Mouse (Mus musculus) adrenal gland, postnatal 14 days (tissue): ENCODE results near the gene Mapk1ip1. TPM values are rescaled to one million over a fixed set of nuclear protein-coding genes. Genes with fewer than 3 reads are reported as not detected.

ENCODE experiments used
- DNase-seq: peaks from one replicate; pipeline ENCODE4 v3.0.0; 2021; ENCODE audit warnings: mixed read lengths
- long read RNA-seq, 2 experiments: library from polyadenylated mRNA; stranded (forward); transcript quantifications; one replicate each; pipeline ENCODE4 v2.0.0; 2021
- total RNA-seq: library from RNA; stranded (reverse); gene quantifications from 2 replicates; pipeline ENCODE4 v1.2.3, GENCODE M21; 2021

Gene Mapk1ip1
- 25.2 and 32.4 TPM in 2 replicates for total RNA-seq
- long read RNA-seq, experiment 1, transcript Mapk1ip1-201 (2 exons, 1,502 nt): major isoform, 16 of 27 reads
- long read RNA-seq, experiment 1, partial matches to known transcripts: 0 of 27 reads
- long read RNA-seq, experiment 1, other reads (novel, unspliced or antisense): 7 of 27 reads
- long read RNA-seq, experiment 2, transcript Mapk1ip1-201 (2 exons, 1,502 nt): major isoform, 16 of 28 reads
- long read RNA-seq, experiment 2, partial matches to known transcripts: 0 of 28 reads
- long read RNA-seq, experiment 2, other reads (novel, unspliced or antisense): 11 of 28 reads

DNA sequence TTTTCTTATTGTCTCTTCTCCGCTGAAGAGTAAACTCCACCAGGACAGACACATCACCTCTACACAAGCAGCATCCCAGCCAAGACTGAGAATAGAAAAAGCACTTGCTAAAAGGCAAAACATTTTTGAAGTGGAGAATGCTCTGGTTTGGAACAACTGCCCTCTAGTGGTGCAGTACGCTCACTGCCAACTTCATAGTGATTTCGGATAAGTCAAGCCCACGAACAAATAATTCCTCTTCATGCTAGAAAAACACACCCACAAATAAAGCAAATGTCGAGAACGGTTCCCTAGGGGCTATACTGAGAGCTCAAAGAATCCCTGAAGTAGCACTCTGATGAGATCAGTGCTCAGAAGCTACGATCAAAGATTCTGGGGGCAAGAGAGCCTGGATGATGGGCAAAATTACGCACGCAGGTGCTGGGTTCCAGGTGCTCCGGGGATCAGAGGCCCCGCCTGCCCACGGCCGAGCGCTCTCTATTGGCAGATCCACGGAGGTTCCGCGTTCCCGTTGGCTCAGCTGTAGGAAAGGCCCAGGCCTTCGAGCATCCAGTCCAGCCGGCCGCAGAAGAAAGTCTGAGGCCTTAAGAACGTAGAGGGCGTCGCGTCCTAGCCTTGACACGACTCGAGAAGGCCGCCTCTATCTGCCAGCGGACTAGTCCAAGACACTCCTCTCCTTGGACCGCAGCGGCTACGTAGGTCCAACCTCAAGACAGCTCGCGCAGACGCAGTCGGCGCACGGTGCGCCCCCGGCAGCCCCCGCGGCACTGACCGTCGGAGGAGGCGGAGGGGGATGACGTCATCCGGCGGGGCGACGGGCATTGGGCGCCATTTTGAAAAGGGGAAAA is at the start of gene Mapk1ip1, which contains the start of gene Ppp2r2d:
TSS of gene Mapk1ip1 (minus strand) at position 730 of the 848 bp plus-strand sequence.
TSS of gene Ppp2r2d (plus strand) at position 536 of the 848 bp plus-strand sequence.
- peak; percentile 99 for DNase-seq

DNA sequence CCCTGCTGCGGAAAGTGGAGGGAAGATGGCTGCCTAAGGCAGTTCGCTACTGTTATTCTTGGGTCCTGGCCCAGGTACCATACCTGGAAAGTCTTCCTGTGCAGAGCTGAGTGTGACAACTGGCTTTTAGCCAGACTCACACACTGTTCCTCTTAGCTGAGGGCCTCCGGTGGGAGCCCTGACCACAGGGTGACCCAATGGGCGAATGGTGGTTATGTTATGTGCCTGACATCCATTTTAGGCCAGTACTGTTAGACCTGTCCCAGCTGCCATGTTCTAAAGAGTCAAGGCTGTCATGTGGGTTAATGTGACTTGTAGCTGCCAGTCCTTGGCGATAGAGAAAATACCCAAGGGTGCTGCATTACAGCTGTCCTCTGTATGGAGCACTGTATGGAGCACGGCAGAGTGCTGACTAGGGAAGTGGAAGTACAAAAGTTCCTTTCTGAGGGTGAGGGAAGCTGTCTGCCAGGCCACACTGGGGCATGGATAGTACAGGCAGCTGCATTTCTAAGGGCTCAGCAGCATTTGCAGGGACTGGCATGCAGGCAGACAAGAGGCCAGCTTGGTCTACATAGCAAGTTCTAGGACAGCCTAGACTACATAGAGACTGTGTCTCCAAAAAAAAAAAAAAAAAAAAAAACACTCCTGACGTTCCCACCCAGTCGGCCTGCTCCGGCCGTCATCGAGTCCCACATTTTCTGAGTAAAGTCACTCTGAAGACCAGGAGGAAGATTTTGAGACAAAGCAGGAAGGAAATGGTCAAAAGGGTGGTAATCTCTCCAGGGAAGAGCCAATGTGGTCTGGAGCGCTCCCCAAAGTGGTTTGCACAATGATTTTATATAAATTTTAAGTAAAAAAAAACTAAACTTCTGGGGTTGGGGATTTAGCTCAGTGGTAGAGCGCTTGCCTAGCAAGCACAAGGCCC is 39.6 kb upstream of the Mapk1ip1 start:
- no peak for DNase-seq

DNA sequence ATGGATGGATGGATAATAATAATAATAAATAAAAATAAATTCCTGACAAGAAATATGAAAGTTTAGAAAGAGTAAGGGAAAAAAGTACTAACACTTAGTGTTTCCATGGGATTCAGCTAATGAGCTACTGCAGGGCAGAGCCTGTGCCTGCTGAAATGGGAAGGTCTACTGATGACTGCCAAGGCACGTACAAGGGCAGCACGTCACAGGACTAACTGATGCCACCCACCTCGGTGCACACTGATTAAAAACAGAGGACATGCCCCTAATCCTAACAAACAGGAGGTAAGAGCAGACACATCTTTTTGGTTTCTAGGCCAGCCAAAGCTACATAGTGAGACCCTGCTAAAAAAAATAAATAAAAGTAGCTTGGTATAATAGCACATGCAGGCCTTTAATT is 37.7 kb upstream of the Mapk1ip1 start:
- DNase-seq: no peak

DNA sequence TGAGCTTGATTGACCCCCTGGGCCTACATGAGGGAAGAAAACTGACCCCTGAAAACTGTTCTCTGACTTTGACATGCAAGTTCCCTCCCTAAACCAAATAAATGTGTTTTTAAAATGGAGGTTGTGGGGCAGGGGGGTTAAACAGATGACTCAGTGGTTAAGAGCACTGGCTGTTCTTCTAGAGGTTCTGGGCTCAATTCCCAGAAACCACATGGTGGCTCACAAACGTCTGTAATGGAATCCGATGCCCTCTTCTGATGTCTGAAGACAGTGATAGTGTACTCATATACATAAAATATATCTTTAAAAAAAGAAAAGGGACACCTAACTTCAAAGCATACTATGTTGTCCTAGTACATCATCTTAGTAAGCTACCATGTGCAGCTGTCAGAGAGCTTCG is 29.0 kb upstream of the Mapk1ip1 start:
- no peak for DNase-seq

DNA sequence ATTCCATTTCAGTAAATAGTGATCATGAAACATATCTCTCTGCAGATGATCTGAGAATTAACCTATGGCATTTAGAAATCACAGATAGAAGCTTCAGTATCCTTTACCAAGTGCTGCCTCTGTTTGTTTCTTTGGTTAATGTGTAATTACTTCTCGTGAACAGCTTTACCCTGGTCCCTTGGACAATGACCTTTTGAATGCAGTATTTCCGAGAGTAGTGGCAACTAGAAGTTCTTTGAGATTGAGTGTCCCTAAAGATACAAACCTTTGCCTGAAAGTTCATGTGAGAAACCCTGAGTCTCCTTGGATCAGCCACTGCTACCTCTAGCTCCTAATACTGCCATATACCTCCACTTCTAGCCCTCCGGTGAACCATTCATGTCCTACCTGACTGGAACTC is 26.9 kb upstream of the Mapk1ip1 start:
- no peak for DNase-seq

DNA sequence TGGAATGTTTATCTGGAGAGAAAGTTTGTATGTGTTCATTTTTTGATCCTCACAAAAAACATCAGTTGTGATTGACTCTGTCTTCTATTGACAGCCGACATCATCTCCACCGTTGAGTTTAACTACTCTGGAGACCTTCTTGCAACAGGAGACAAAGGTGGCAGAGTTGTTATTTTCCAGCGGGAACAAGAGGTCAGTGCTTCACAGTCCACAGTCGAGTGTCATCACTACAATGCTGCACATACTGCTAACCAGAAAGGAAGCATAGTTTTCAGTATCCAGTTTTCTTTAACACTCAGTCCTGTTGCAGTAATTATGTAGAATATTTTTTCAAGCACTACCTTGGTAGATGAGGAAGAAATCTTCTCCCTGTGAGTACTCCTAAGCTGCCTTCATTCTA is 22.2 kb upstream of the Mapk1ip1 start:
- DNase-seq: no peak

DNA sequence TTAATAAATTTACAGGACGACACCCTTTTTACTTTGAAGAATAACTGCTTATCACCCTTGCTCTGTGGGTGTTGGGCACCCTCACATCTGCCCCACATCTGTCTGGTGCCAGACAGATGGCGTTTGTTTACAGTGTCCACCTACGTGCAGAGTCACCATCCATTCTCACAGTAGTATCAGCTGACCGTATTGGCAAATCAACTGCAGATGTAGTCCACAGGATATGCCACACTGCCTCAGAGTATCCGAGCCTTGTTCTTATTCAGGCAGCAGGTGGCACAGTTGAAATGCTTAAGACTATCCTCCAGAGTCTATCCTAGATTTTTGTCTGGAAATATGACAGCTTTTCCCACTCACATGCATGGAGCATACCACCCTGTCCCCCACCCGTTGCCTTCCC is 21.2 kb upstream of the Mapk1ip1 start:
- DNase-seq: no peak

DNA sequence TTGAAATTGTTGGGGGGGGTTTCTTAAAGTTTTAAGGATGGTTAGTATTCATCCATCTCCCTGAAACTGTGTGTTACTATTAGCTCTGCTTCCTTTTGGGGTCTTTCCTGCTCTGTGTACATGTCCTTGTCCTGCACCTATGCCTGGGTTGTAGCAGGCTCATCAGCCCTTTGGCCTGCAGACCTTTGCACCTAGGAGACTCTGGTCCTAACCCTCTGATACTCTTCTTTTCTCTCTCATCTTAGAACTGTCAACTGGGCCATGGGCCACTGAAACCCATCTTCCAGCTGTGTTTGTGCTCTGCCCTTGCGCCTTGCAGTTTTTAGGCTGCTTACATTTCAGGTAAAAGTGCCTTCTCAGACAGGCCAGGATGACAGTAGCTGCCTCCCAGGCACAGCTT is 18.7 kb upstream of the Mapk1ip1 start:
- DNase-seq: no peak

DNA sequence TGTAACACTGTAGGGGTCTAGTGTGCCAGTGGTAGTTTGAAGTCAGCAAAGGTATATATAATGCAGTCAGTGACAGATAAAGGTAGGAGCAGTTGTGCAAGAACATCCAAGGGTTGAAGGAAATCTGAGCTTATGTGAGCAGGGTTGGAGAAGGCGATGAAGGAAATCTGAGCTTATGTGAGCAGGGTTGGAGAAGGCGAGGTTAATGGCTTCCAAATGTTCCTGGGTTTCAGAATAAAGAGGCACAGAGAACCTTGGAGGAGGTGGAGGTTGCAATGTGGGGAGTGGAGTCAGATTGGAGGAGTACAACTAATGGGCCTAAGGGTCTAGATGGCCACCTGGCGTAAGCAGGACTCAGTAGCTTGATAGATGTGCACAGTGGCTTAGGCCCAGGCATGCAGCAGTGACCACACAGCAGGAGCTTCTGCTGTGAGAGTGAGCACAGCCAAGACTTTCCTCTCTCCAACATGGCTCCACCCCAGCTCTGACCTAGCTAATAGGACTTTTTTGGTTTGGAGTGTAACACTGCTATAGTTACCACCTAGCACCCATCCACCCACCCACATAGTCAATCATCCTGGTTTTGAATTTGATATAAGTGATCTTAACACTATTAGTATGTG is 18.0 kb upstream of the Mapk1ip1 start:
- DNase-seq: no peak

DNA sequence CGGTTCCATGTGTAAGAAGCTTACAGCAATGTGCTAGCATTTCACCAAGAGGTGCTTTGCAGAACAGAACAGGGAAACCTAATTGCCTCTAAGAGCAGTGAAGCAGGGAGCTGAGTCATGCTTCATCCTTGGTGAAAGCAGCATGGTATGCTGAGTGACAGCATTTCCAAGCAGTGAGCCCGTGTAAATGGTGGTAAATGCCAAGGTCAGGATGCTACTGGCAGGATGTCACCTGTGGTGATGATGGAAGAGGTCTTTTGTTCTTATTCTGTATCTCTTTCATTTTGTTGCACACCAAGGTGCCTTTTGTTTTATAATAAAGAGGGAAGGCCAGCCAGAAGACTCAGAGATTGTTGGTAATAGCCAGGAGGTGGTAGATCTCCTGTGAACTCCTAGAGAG is 10.6 kb upstream of the Mapk1ip1 start:
- peak; percentile 50 for DNase-seq

DNA sequence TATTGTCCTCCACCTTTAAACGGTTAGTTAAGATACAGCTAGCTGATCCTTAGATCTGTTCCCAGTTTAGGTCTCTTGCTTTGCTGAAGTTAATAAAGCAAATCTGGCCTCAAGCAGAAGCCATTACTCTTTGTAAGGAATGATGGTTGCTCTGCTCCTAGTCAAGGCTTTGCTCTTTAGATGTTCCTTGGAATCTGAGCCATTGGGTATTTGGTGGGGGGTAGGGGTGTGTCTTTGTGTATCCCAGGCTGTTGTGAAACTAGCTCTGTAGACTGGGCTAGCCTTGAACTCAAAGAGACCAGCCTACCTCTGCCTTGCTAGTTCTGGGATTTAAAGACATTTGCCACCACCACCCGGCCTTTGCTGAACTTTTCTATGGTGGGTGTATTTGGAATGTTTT is 8.1 kb upstream of the Mapk1ip1 start:
- no peak for DNase-seq

DNA sequence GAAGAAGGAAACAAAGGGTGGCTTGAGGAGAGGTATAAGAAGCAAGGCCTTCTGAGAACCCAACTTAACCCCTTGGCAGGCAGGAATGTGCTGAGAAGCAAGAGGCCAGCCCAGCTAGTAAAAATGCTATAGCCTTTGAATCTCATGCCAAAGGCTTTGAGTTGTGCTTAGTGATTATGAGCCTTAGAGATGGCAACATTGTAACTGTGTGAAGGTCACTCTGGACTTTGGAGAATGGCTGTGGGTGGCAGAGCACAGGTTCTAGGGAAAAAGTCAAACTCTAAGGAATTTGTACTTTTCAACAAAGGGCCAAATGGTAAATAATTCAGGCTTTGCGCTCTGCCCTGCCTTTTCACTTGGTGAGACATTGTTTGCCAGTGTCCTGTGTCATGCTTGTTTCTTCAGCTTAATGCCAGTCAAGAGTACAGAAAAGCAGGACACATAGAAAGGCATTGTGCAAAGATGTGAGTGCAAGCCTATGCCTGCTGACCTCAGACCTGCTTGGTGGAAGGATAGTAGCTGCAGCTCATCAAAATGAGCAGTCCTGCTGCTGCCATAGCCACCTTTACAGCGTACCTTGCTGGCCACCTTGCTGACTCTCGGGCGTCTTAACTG is 7.5 kb upstream of the Mapk1ip1 start:
- DNase-seq: no peak

DNA sequence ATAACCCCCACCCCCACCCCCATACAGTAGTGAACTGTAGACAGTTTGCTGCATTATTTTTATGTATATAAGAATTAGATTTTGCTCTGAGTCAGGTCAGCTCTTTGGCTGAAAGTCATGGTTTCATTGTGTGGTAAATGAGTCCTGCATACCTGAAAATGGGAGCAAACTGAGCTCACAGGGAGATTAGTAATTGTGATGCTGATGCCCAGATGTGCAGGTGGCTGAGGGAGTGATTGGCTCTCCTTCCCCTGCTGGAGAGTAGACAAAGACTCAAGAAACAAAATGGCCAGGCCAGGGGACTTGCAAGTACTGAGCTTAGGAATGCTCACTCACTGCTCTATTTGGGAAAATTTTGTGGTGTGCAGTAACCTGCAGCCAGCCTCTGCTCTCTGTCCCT is 4.0 kb upstream of the Mapk1ip1 start:
- DNase-seq: no peak

DNA sequence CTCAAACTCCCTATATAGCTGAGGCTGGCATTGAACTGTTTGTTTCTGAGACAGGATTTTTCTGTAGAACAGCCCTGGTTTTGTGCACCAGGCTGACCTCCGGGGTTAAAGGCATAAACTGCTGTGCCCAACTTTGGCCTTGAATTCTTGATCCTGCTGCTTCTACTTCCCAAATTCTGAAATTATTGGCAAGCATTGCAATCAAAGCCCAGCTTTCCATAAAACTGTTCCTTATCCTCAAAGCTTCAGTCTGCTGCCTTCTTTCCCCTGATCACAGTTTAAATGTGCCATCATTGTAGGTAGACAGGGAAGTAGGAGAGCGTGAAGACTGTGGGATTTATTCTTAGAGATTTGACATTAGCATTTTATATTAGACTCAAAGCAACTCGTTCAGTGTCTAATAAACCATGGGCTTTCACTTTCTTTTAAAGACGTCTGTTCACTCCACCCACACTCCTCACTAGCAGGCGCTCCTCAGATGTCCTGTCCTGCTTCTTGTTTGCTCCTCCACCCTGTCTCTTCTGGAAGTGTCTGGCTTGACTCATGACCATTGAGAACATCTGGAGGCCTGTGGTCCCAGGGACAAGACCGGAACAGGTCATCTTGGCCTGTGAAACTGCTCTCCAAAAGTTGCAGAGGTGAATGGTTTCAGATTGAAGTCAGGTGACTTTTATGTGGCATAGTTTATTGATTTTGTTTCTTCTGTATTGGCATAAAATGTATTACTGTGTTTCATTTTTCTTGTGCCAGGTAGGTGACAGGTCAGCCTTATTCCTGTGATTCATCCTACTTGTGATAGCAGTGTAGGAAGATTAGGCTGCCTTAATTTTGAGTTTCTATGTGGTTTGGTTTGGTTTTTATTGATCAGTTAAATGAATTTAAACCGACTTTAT is 2.2 kb upstream of the Mapk1ip1 start:
- DNase-seq: no peak

DNA sequence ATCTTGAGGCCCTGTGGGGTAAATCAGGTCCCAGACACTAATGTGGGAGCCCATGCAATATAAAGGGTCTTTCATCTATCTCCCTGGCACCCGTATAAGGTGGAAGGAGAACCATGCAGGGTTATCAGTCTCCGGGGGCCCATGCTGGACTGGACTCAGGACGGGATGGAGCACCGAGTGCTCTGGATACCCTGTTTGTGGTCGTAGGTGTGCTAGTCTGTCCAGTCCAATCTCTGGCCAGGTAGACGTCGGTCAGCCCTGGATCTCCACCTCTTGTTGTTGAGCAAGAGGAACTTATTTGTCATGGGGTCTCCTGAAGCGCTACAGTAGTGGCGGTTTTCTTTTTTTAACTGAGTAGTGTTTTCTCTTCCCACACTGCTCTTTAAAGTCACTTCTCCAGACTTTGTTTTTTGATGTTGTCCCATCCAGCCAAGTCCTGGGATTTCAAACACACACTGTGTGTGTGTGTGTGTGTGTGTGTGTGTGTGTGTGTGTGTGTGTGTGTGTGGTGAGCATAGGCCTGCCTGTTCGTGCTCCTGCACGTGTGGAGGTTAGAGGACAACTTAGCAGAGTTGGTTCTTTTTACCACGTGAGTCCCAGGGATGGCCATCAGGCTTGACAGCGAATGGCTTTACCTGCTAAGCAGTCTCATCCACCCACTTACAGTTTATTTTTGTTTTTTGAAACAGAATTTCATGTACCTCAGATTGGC is 1.4 kb upstream of the Mapk1ip1 start:
- no peak for DNase-seq

DNA sequence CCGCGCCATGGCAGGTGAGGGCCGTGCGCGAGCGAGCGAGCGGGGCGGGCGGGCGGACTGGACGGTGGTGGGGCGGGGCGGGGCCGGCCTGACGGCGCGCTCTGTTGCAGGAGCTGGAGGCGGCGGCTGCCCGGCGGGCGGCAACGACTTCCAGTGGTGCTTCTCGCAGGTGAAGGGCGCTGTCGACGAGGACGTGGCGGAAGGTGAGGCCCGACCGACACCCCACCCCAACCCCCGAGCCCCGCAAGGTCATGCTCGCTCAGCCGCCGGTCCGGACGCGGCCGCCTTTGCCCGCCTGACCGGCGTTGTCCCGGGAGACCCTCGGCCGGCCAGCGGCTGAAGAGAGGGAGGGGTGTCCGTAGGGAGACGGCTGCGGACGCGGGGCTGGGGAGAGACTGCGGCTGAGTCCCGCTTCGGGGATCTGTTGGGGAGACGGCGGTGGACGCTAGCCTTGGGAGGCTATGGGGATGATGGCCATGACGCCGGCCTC is 474 bp upstream of the Mapk1ip1 start:
- DNase-seq: no peak

DNA sequence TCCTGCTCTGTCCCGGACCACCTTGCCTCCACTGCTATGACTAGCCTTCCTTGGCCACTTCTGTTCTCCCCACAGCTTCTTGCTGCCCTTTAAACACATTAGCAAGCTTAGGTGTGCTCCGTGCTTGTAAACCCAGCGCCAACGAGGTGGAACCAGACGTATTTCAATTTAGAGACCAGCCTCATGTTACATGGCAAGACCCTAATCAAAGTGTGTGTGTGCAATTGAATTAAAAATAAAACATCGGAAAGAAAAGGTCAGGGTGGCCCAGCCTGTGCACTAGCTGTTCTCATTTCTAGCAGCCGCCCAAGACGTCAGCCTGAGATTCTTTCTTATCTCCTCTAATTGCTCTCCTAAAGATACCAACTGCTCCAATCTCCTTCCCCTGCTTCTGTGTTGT is 962 bp downstream of the Mapk1ip1 start:
- DNase-seq: no peak

DNA sequence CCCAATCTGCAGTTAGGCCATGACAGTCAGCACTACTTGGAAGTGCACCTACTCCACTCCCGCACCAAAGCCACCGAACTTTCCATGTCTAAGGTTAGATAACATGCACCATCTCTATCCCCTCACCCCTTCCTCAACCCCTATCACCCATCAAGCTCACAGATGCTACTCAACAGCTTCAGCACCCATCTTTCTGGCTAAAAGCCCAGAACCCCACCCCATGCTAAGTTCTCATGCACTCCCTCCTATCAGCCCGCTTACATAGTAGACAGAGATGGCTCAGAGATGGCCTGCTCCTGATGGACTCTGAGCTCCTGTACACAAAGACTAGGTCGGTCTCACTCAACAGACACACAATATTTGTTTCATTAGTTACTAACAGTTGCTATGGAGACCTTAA is 2.7 kb downstream of the Mapk1ip1 start:
- DNase-seq: no peak

DNA sequence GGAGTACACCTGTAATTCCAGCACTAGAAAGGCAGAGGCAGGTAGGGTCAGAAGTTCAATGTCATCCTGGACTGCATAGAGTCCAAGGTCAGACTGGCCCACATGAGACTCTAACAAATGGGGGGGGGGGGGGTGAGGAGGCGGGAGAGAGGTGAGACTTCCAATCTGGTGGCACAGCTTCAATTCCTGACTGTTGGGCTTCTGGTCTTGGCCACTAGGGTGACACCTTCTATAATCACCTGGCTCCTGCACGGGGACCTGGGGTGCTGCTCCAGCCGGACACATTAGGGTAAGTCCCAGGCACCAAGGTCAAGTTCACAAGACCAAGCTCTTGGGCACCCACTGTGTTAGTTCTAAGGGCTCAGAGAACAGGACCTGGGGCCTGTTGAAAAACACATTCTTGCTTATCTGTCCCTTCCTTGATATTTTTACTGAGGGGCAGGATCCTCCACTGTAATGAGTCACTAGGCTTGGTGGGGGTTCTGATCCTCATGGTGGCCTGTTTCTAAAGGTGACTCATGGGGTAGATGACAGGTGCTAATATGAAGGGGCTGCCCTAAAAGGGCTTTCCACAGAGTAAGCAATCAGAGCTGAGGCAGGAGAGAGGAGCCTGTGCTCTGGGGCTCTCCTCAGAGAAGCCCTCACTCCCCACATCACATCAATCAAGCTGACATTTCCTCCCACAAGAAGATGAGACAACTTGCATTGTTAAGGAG is 4.5 kb downstream of the Mapk1ip1 start:
- no peak for DNase-seq
